Mouse (Mus musculus): ENCODE measurements around the gene Edc4.

GRCm38 (mm10) chr8:105853178-105853577 is 27.5 kb upstream of the Edc4 start, which contains the start of gene Cenpt:
- no peak for TF ChIP-seq CTCF (IDR thresholded peaks at IDR 0.05; ENCODE audit: control insufficient read depth, insufficient read depth, insufficient read length)
- no peak for TF ChIP-seq MAX (IDR thresholded peaks at IDR 0.05)
